Mouse (Mus musculus): ENCODE measurements at regions not wholly inside any gene's neighbourhood (a gene's known extent, or its start where the extent isn't known, plus 50 kb on each side); places are given as distances from the start of the nearest gene placed in this dataset.

DNA sequence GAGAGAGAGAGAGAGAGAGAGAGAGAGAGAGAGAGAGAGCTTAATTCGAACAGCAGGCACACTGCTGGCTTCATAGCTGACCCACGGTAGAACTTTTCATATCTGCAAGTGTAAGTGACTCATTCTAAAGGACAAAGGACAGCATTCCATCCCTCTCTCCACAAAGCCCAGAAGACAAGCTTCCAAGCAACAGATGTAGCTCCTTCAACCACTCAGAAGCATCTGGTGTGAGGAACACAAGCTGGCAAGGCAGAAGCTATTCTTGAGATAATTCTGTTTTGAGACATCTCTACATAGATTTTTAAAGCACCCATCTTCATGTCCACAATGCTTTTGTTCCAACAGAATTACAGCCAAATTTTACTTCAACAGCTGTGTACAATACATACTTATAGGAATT lies 294.2 kb upstream of the Gria1 start:
- TF ChIP-seq POLR2A (IDR thresholded peaks at IDR 0.05; ENCODE audit: extremely low read depth, insufficient read depth, low read length) = no peak
- TF ChIP-seq CTCF (IDR thresholded peaks at IDR 0.05; ENCODE audit: extremely low read depth, insufficient read depth, low read length) = no peak

All from cortical plate, adult 2 months (tissue).